Mouse (Mus musculus) liver, embryonic 14.5 days (tissue): ENCODE measurements around the gene Ehbp1. TPM values are rescaled to one million over a fixed set of nuclear protein-coding genes. Genes with fewer than 3 reads are reported as not detected.

Source experiments
- ATAC-seq: fragments of 200-750 bp; cut with Nextera tagmentation; 2 replicates; pipeline ENCODE4 v1.8.0; 2017; ENCODE audit warnings: moderate number of reproducible peaks, mild to moderate bottlenecking, moderate library complexity; ENCODE audit not compliant: insufficient read depth
- DNase-seq, 3 experiments: peaks; one replicate each; pipeline ENCODE4 v3.0.0-alpha.2; 2012 to 2013; ENCODE audit warnings: low read depth in 3 of 3, low spot score in 3 of 3
- H3K27ac ChIP-seq: fragments of 300-500 bp; sonication (generic); 2 replicates; pipeline ENCODE4 v1.5.1; 2014; ENCODE audit warnings: moderate library complexity, mild to moderate bottlenecking, control low read depth, inconsistent platforms
- H3K27me3 ChIP-seq: fragments of 300-500 bp; sonication (generic); 2 replicates; pipeline ENCODE4 v1.6.1; 2014; ENCODE audit warnings: mild to moderate bottlenecking, low read length, moderate library complexity; ENCODE audit not compliant: control insufficient read depth, insufficient read depth
- H3K36me3 ChIP-seq: fragments of 300-500 bp; sonication (generic); replicated peaks from 2 replicates; pipeline ENCODE4 v1.6.1; 2014; ENCODE audit warnings: low read depth; ENCODE audit not compliant: control insufficient read depth, insufficient read depth
- H3K4me1 ChIP-seq, 2 experiments: fragments of 200-500 bp in 1 of 2; fragments of 300-500 bp in 1 of 2; sonication (generic) in 1 of 2; replicated peaks; 2 replicates each; pipeline ENCODE4 v1.6.1; 2012 to 2014; ENCODE audit warnings: antibody characterized with exemption in 1 of 2, inconsistent platforms in 1 of 2, low read length in 1 of 2; ENCODE audit not compliant: control insufficient read depth in 2 of 2, insufficient read depth in 2 of 2
- H3K4me2 ChIP-seq: fragments of 300-500 bp; sonication (generic); 2 replicates; pipeline ENCODE4 v1.6.1; 2014; ENCODE audit warnings: low read depth, mild to moderate bottlenecking, control low read depth, moderate library complexity
- H3K4me3 ChIP-seq, 2 experiments: fragments of 200-500 bp in 1 of 2; fragments of 300-500 bp in 1 of 2; sonication (generic) in 1 of 2; 2 replicates each; pipeline ENCODE4 v1.5.1; 2012 to 2014; ENCODE audit warnings: low read depth in 2 of 2, low read length in 2 of 2, mild to moderate bottlenecking in 2 of 2, control low read depth in 1 of 2, inconsistent platforms in 1 of 2, moderate library complexity in 1 of 2; ENCODE audit not compliant: insufficient read depth in 1 of 2
- H3K9ac ChIP-seq: fragments of 300-500 bp; sonication (generic); replicated peaks from 2 replicates; pipeline ENCODE4 v1.6.1; 2014; ENCODE audit warnings: mild to moderate bottlenecking, control low read depth, moderate library complexity
- H3K9me3 ChIP-seq: fragments of 300-500 bp; sonication (generic); 2 replicates; pipeline ENCODE4 v1.6.1; 2016; ENCODE audit warnings: low read length, mixed read lengths; ENCODE audit not compliant: control insufficient read depth
- CTCF ChIP-seq: IDR thresholded peaks from 2 replicates; pipeline ENCODE4 v1.5.1; 2016; ENCODE audit warnings: antibody characterized with exemption, low read depth, control low read depth
- EP300 ChIP-seq: IDR thresholded peaks from 2 replicates; pipeline ENCODE4 v1.6.1; 2016; ENCODE audit warnings: antibody characterized with exemption, low read depth
- WGBS: fragments of 180-500 bp; shearing (Covaris S2); extraction: QIAGEN DNeasy Blood & Tissue Kit; methylation state at CpG from one replicate; pipeline ENCODE4 v1.1.7; 2014; ENCODE audit not compliant: insufficient replicate concordance; 5-methylcytosine and 5-hydroxymethylcytosine counted together
- polyA plus RNA-seq, 2 experiments: library from polyadenylated mRNA; depleted of rRNA in 1 of 2; stranded (reverse) in 1 of 2; unstranded in 1 of 2; fragments of >200 nt; fragmentation: Nextera tagmentation in 1 of 2; extraction: Ambion mirVana in 1 of 2; gene quantifications; 2 replicates each; pipeline versions ENCODE4 v1.2.1 to v1.2.3; 2012 to 2014

The Ehbp1 gene
- polyA plus RNA-seq, 2 experiments: 1.7 to 3.3 TPM

GRCm38 (mm10) chr11:21994377-21995370, 347.4 kb downstream of the Ehbp1 start:
- DNase-seq: no peak
- ATAC-seq: no peak
- TF ChIP-seq CTCF (no peak), EP300 (no peak)

GRCm38 (mm10) chr11:21993597-21994376, 348.3 kb downstream of the Ehbp1 start:
- H3K4me2 ChIP-seq: no peak overlapping the region
- ATAC-seq: no peak
- under 1% methylated on average over 46 of the region's 47 CpGs for WGBS

More at GRCm38 (mm10) chr11:21994377-21995370, 347.4 kb downstream of the Ehbp1 start:
- Histone ChIP-seq H3K36me3 (no peaks in the 10 kb centered on the region), H3K4me1 (no peaks in the 10 kb centered on the region), H3K4me3 (no peak overlapping the region), H3K9ac (no peak overlapping the region), H3K4me2 (no peak overlapping the region), H3K9me3 (no peaks in the 10 kb centered on the region), H3K27ac (no peak overlapping the region), H3K27me3 (peaks cover 90% of the 10 kb centered on the region)
- WGBS: 2% methylated on average over 34 of the region's 34 CpGs

GRCm38 (mm10) chr11:21992761-21993596, 349.1 kb downstream of the Ehbp1 start:
- WGBS: 3% methylated on average over 95 of the region's 96 CpGs
- Histone ChIP-seq H3K27me3 (peaks cover 87% of the 10 kb centered on the region), H3K36me3 (no peaks in the 10 kb centered on the region), H3K4me3 (no peak overlapping the region), H3K4me1 (no peaks in the 10 kb centered on the region), H3K9me3 (no peaks in the 10 kb centered on the region), H3K27ac (no peak overlapping the region), H3K9ac (no peak overlapping the region), H3K4me2 (no peak overlapping the region)
- DNase-seq (no peak), ATAC-seq (no peak)
- TF ChIP-seq EP300: no peak
- no peak for TF ChIP-seq CTCF

More at GRCm38 (mm10) chr11:21993597-21994376, 348.3 kb downstream of the Ehbp1 start:
- no peak for TF ChIP-seq CTCF
- no peaks in the 10 kb centered on the region for H3K4me1 ChIP-seq
- peaks cover 88% of the 10 kb centered on the region for H3K27me3 ChIP-seq
- no peaks in the 10 kb centered on the region for H3K36me3 ChIP-seq
- H3K9me3 ChIP-seq: no peaks in the 10 kb centered on the region
- DNase-seq: no peak
- no peak overlapping the region for H3K4me3 ChIP-seq
- H3K27ac ChIP-seq: no peak overlapping the region
- no peak overlapping the region for H3K9ac ChIP-seq

GRCm38 (mm10) chr11:21988398-21988946, 353.6 kb downstream of the Ehbp1 start:
- H3K4me2 ChIP-seq: no peak overlapping the region
- H3K9ac ChIP-seq: no peak overlapping the region
- H3K27ac ChIP-seq: no peak overlapping the region
- ATAC-seq (no peak), DNase-seq (no peak)
- 41% methylated on average over 1 of the region's 1 CpGs for WGBS
- no peaks in the 10 kb centered on the region for H3K9me3 ChIP-seq
- H3K36me3 ChIP-seq: no peaks in the 10 kb centered on the region
- peaks cover 52% of the 10 kb centered on the region for H3K27me3 ChIP-seq
- TF ChIP-seq CTCF (no peak), EP300 (no peak)
- no peaks in the 10 kb centered on the region for H3K4me1 ChIP-seq
- H3K4me3 ChIP-seq: no peak overlapping the region
